Mouse (Mus musculus): ENCODE measurements around the gene Hist2h2be. TPM values are rescaled to one million over a fixed set of nuclear protein-coding genes. Genes with fewer than 3 reads are reported as not detected.

Gene Hist2h2be
- total RNA-seq, 2 experiments from 2014 or later: 5.9 to 6.6 TPM

GRCm38 (mm10) chr3:96260220-96260619 is 39.3 kb downstream of the Hist2h2be start:
- ATAC-seq (replicated peaks; ENCODE audit: poor library complexity): no peak

GRCm38 (mm10) chr3:96261623-96262022 is 40.7 kb downstream of the Hist2h2be start:
- no peak for ATAC-seq (replicated peaks; ENCODE audit: poor library complexity)

GRCm38 (mm10) chr3:96262216-96262875 is 41.4 kb downstream of the Hist2h2be start:
- ATAC-seq (replicated peaks; ENCODE audit: poor library complexity): peak; percentile 62

- peak; percentile 85 for ATAC-seq (replicated peaks; ENCODE audit: poor library complexity)
Observed at GRCm38 (mm10) chr3:96262979-96263550, 42.1 kb downstream of the Hist2h2be start, which contains the start of gene Hist2h4. TSS of gene Hist2h4 (minus strand) at chr3:96263311.

- ATAC-seq (replicated peaks; ENCODE audit: poor library complexity): peak; percentile 12; the same call in 1 of the 2 replicates
Observed at GRCm38 (mm10) chr3:96263558-96264403, 42.9 kb downstream of the Hist2h2be start.

- no peak for ATAC-seq (replicated peaks; ENCODE audit: poor library complexity)
Observed at GRCm38 (mm10) chr3:96264404-96264949, 43.6 kb downstream of the Hist2h2be start.

GRCm38 (mm10) chr3:96266132-96266710 is 45.3 kb downstream of the Hist2h2be start:
- ATAC-seq (replicated peaks; ENCODE audit: poor library complexity): no peak

GRCm38 (mm10) chr3:96267541-96267940 is 46.6 kb downstream of the Hist2h2be start:
- ATAC-seq (replicated peaks; ENCODE audit: poor library complexity): no peak

- peak; percentile 40 for ATAC-seq (replicated peaks; ENCODE audit: poor library complexity)
Observed at GRCm38 (mm10) chr3:96268051-96268775, 47.3 kb downstream of the Hist2h2be start, which contains the start of gene Hist2h3b. TSS of gene Hist2h3b (plus strand) at chr3:96268654.

- peak; percentile 26 for ATAC-seq (replicated peaks; ENCODE audit: poor library complexity)
Observed at GRCm38 (mm10) chr3:96268776-96269378, 48.0 kb downstream of the Hist2h2be start.

- peak; percentile 81 for ATAC-seq (replicated peaks; ENCODE audit: poor library complexity)
Observed at GRCm38 (mm10) chr3:96269511-96270474, 48.9 kb downstream of the Hist2h2be start, which contains the start of gene Hist2h2bb. TSS of gene Hist2h2bb (plus strand) at chr3:96269752.

Other genes starting within 250 kb of the Hist2h2be start
- 22.1 and 25.9 TPM in 2 replicates for gene Plekho1, start 225.1 kb upstream of the Hist2h2be start, total RNA-seq (2015)
- gene Plekho1, start 225.1 kb upstream of the Hist2h2be start, total RNA-seq (2017): 24.7 and 25.1 TPM in 2 replicates
- gene Vps45, start 162.7 kb upstream of the Hist2h2be start, total RNA-seq (2015): 26.3 and 28.4 TPM in 2 replicates
- 10.9 and 12.6 TPM in 2 replicates for gene Vps45, start 162.7 kb upstream of the Hist2h2be start, total RNA-seq (2017)
- 3.0 and 3.2 TPM in 2 replicates for gene Otud7b, start 116.6 kb upstream of the Hist2h2be start, total RNA-seq (2015)
- 4.9 and 12.7 TPM in 2 replicates for gene Otud7b, start 116.6 kb upstream of the Hist2h2be start, total RNA-seq (2017)
- gene Mtmr11, start 59.1 kb upstream of the Hist2h2be start, total RNA-seq (2015): not detected in 2 replicates
- gene Mtmr11, start 59.1 kb upstream of the Hist2h2be start, total RNA-seq (2017): 0.08 TPM in 1 of 2 replicates, not detected in the other
- 88.5 and 92.4 TPM in 2 replicates for gene Sf3b4, start 48.8 kb upstream of the Hist2h2be start, total RNA-seq (2015)
- gene Sf3b4, start 48.8 kb upstream of the Hist2h2be start, total RNA-seq (2017): 23.0 and 24.6 TPM in 2 replicates
- 0.34 and 0.49 TPM in 2 replicates for gene Sv2a, start 40.0 kb upstream of the Hist2h2be start, total RNA-seq (2015)
- gene Sv2a, start 40.0 kb upstream of the Hist2h2be start, total RNA-seq (2017): 0.21 and 0.51 TPM in 2 replicates
- 29.1 and 34.3 TPM in 2 replicates for gene Bola1, start 1.4 kb upstream of the Hist2h2be start, total RNA-seq (2015)
- gene Bola1, start 1.4 kb upstream of the Hist2h2be start, total RNA-seq (2017): 42.9 and 50.4 TPM in 2 replicates
- 5.7 and 9.1 TPM in 2 replicates for gene Hist2h2ab, start 1.3 kb upstream of the Hist2h2be start, total RNA-seq (2015)
- 113 and 300 TPM in 2 replicates for gene Hist2h2ab, start 1.3 kb upstream of the Hist2h2be start, total RNA-seq (2017)
- gene Hist2h2ac, start 239 bp upstream of the Hist2h2be start, total RNA-seq (2015): 42.3 and 43.4 TPM in 2 replicates
- 3,711 and 3,907 TPM in 2 replicates for gene Hist2h2ac, start 239 bp upstream of the Hist2h2be start, total RNA-seq (2017)
- 259 and 308 TPM in 2 replicates for gene Hist2h3c2, start 18.0 kb downstream of the Hist2h2be start, total RNA-seq (2015)
- 127 and 135 TPM in 2 replicates for gene Hist2h3c2, start 18.0 kb downstream of the Hist2h2be start, total RNA-seq (2017)
- 54.6 and 61.5 TPM in 2 replicates for gene Hist2h2aa2, start 19.2 kb downstream of the Hist2h2be start, total RNA-seq (2015)
- gene Hist2h2aa2, start 19.2 kb downstream of the Hist2h2be start, total RNA-seq (2017): 0.67 and 1,948 TPM in 2 replicates
- not detected in 2 replicates for gene Hist2h2aa1, start 24.4 kb downstream of the Hist2h2be start, total RNA-seq (2015)
- gene Hist2h2aa1, start 24.4 kb downstream of the Hist2h2be start, total RNA-seq (2017): 7,846 and 10,813 TPM in 2 replicates
- gene Hist2h3c1, start 25.6 kb downstream of the Hist2h2be start, total RNA-seq (2015): 17.3 and 17.9 TPM in 2 replicates
- 2.8 TPM in 1 of 2 replicates, not detected in the other for gene Hist2h3c1, start 25.6 kb downstream of the Hist2h2be start, total RNA-seq (2017)
- gene Hist2h4, start 42.2 kb downstream of the Hist2h2be start, total RNA-seq (2015): 111 and 118 TPM in 2 replicates
- 114 and 115 TPM in 2 replicates for gene Hist2h4, start 42.2 kb downstream of the Hist2h2be start, total RNA-seq (2017)
- 773 and 862 TPM in 2 replicates for gene Hist2h3b, start 47.5 kb downstream of the Hist2h2be start, total RNA-seq (2015)
- gene Hist2h3b, start 47.5 kb downstream of the Hist2h2be start, total RNA-seq (2017): 369 and 430 TPM in 2 replicates
- gene Hist2h2bb, start 48.6 kb downstream of the Hist2h2be start, total RNA-seq (2015): 1,111 and 1,146 TPM in 2 replicates
- 9,134 and 9,995 TPM in 2 replicates for gene Hist2h2bb, start 48.6 kb downstream of the Hist2h2be start, total RNA-seq (2017)
- 0.37 and 1.2 TPM in 2 replicates for gene Fcgr1, start 72.8 kb downstream of the Hist2h2be start, total RNA-seq (2015)
- gene Fcgr1, start 72.8 kb downstream of the Hist2h2be start, total RNA-seq (2017): 0.14 and 0.21 TPM in 2 replicates
- not detected in 2 replicates for gene BC107364, start 231.2 kb downstream of the Hist2h2be start, total RNA-seq (2015)
- not detected in 2 replicates for gene BC107364, start 231.2 kb downstream of the Hist2h2be start, total RNA-seq (2017)

All from megakaryocyte progenitor cell, adult 5-6 weeks (primary cell).